Mouse (Mus musculus): ENCODE measurements around the gene Heatr3. TPM values are rescaled to one million over a fixed set of nuclear protein-coding genes. Genes with fewer than 3 reads are reported as not detected.

Gene Heatr3
- polyA plus RNA-seq, 1 experiment = 5.3 TPM

DNA sequence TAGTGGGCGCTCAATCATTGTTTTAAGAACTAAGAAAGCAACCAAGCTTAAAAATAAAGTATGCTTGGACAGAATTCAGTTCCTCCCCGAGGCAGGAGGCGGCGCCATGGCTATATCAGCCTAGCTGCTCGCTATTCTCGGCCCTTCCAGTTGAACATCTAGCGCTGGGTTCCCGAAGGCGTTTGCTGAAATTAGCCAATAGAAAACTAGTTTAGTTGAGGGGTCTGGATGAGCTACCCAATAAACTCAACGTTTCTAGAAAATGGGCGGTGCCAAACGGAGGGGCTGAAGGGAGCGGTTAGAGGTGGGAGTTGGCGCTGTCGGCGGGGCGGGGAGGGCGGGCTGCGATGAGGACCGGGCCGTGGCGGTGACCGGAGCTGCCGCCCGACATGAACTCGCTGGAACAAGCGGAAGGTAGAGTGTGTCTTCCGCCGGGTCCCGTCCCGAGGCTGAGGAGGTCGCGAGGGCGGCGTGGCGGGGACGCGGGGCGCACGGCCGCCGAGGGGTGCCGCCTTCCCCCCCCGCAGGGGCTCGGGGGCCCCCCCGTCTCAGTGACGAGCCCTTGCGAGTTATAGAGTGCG is 19.1 kb upstream of the Heatr3 start, which contains the start of gene Cnep1r1:
Gene Cnep1r1 (plus strand): TSS at position 314 of the 581 bp plus-strand sequence.
- TF ChIP-seq POLR2A (IDR thresholded peaks at IDR 0.05; ENCODE audit: control insufficient read depth, low read depth, low read length) = peak; percentile 87
- TF ChIP-seq CTCF (IDR thresholded peaks at IDR 0.05; ENCODE audit: control insufficient read depth, insufficient read depth, insufficient replicate concordance, low read depth, low read length) = peak; percentile 48; the same call in 1 of the 2 replicates
- Histone ChIP-seq H3K4me3 (ENCODE audit: control insufficient read depth, low read depth, low read length) (peak within 1 kb of the TSS; percentile 93), H3K36me3 (ENCODE audit: control insufficient read depth, insufficient read depth, low read length) (peaks cover 2% of the 10 kb centered on the region; the same call in 1 of the 2 replicates), H3K27me3 (ENCODE audit: control insufficient read depth, insufficient read depth, low read length) (no peaks in the 10 kb centered on the region), H3K27ac (ENCODE audit: control insufficient read depth, insufficient read depth, low read depth, low read length) (peak within 1 kb of the TSS; percentile 95), H3K4me1 (ENCODE audit: control insufficient read depth, insufficient read depth, low read length) (no peaks in the 10 kb centered on the region; the same call in 1 of the 2 replicates)

DNA sequence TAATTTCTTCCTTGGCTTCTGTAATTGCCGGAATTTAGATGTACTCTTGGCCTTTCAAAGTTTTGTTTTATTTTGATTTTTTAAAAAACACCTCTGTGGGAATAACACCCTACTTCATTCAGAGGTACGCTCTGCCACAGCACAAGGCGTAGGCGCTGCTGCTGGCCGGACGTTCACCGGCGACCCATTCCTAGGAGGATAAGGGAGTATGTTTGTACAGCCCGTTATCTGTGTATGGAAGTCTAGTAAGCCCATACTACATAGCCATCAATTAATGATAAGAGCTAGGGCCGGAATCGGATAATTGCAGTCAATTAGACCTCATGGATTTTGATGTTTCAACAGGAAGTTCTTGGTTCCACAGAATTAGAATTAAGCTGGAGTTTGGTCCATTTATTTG is 18.6 kb upstream of the Heatr3 start:
- no peaks in the 10 kb centered on the region for H3K27me3 ChIP-seq (ENCODE audit: control insufficient read depth, insufficient read depth, low read length)
- peak overlapping the region; percentile 93 for H3K4me3 ChIP-seq (ENCODE audit: control insufficient read depth, low read depth, low read length)
- H3K36me3 ChIP-seq (ENCODE audit: control insufficient read depth, insufficient read depth, low read length) = peaks cover 2% of the 10 kb centered on the region
- no peaks in the 10 kb centered on the region; the same call in 1 of the 2 replicates for H3K4me1 ChIP-seq (ENCODE audit: control insufficient read depth, insufficient read depth, low read length)
- TF ChIP-seq POLR2A (IDR thresholded peaks at IDR 0.05; ENCODE audit: control insufficient read depth, low read depth, low read length) (no peak), CTCF (IDR thresholded peaks at IDR 0.05; ENCODE audit: control insufficient read depth, insufficient read depth, insufficient replicate concordance, low read depth, low read length) (no peak)
- H3K27ac ChIP-seq (ENCODE audit: control insufficient read depth, insufficient read depth, low read depth, low read length) = peak overlapping the region; percentile 95

DNA sequence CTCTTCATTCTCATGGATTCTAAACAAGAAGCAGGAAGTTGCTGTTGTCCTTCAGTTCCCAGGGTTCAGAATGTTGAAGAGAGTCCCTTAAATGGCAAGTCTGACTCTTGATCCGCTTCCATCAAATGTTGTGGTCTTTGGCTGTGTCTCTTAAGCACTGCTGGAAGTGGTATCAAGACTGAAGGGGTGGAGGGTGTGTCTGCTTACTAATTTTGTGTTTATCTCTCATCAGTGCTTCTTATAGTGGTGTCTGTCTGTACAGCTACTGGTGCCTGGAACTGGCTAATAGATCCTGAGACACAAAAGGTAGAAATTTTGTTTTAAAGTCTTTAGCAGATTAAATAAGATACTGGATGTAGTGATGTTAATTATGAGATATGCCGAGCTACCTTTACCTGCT is 12.8 kb upstream of the Heatr3 start:
- Histone ChIP-seq H3K4me1 (ENCODE audit: control insufficient read depth, insufficient read depth, low read length) (no peaks in the 10 kb centered on the region), H3K27ac (ENCODE audit: control insufficient read depth, insufficient read depth, low read depth, low read length) (no peak overlapping the region), H3K36me3 (ENCODE audit: control insufficient read depth, insufficient read depth, low read length) (peaks cover 2% of the 10 kb centered on the region), H3K27me3 (ENCODE audit: control insufficient read depth, insufficient read depth, low read length) (no peaks in the 10 kb centered on the region), H3K4me3 (ENCODE audit: control insufficient read depth, low read depth, low read length) (no peak overlapping the region)
- no peak for TF ChIP-seq POLR2A (IDR thresholded peaks at IDR 0.05; ENCODE audit: control insufficient read depth, low read depth, low read length)
- TF ChIP-seq CTCF (IDR thresholded peaks at IDR 0.05; ENCODE audit: control insufficient read depth, insufficient read depth, insufficient replicate concordance, low read depth, low read length) = no peak

DNA sequence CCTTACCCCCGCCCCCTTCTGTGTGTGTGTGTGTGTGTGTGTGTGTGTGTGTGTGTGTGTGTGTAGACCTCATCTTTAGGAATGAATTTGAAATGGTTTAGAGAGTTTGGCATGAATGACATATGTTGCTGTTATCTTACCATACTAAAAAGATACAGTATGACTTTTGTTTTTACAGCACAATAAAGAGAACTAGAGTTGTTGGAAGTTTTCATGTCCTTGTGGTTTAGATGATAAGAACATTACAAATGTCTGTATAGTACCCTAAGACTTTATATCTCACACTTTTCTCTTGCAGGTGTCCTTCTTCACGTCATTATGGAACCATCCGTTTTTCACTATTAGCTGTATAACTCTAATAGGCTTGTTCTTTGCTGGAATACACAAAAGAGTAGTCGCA is 8.3 kb upstream of the Heatr3 start:
- no peak overlapping the region for H3K27ac ChIP-seq (ENCODE audit: control insufficient read depth, insufficient read depth, low read depth, low read length)
- peaks cover 2% of the 10 kb centered on the region for H3K36me3 ChIP-seq (ENCODE audit: control insufficient read depth, insufficient read depth, low read length)
- TF ChIP-seq POLR2A (IDR thresholded peaks at IDR 0.05; ENCODE audit: control insufficient read depth, low read depth, low read length) (no peak), CTCF (IDR thresholded peaks at IDR 0.05; ENCODE audit: control insufficient read depth, insufficient read depth, insufficient replicate concordance, low read depth, low read length) (no peak)
- H3K4me3 ChIP-seq (ENCODE audit: control insufficient read depth, low read depth, low read length) = no peak overlapping the region
- H3K4me1 ChIP-seq (ENCODE audit: control insufficient read depth, insufficient read depth, low read length) = no peaks in the 10 kb centered on the region
- no peaks in the 10 kb centered on the region for H3K27me3 ChIP-seq (ENCODE audit: control insufficient read depth, insufficient read depth, low read length)

DNA sequence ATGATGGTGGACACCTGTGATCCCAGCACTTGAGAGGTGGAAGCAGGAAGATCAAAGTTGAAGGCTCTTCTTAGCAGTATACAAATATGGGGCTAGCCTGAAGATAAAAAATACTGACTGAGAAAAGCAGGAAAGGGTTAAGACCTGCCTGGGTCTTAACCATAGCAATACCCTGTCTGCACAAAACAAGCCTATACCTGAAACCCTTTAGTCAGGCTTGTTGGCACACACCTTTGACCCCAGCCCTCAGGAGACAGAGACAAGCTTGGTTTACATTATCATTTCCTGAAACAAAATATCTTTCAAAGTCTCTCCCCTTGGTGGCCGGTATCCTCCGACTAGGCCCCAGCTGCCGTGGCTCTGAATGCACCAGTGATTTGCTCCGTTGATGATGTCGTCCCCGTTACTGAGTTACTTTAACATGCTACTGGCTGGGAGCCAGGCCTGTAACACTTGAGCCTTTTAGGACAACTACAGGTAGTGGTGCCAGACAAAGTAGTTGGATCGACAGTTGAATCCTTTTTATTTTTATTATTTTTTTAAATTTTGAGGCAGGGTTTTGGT is 6.8 kb upstream of the Heatr3 start:
- H3K4me1 ChIP-seq (ENCODE audit: control insufficient read depth, insufficient read depth, low read length) = no peaks in the 10 kb centered on the region
- H3K27me3 ChIP-seq (ENCODE audit: control insufficient read depth, insufficient read depth, low read length) = no peaks in the 10 kb centered on the region
- H3K36me3 ChIP-seq (ENCODE audit: control insufficient read depth, insufficient read depth, low read length) = peaks cover 3% of the 10 kb centered on the region
- H3K4me3 ChIP-seq (ENCODE audit: control insufficient read depth, low read depth, low read length) = no peak overlapping the region
- no peak for TF ChIP-seq POLR2A (IDR thresholded peaks at IDR 0.05; ENCODE audit: control insufficient read depth, low read depth, low read length)
- no peak for TF ChIP-seq CTCF (IDR thresholded peaks at IDR 0.05; ENCODE audit: control insufficient read depth, insufficient read depth, insufficient replicate concordance, low read depth, low read length)
- H3K27ac ChIP-seq (ENCODE audit: control insufficient read depth, insufficient read depth, low read depth, low read length) = no peak overlapping the region

DNA sequence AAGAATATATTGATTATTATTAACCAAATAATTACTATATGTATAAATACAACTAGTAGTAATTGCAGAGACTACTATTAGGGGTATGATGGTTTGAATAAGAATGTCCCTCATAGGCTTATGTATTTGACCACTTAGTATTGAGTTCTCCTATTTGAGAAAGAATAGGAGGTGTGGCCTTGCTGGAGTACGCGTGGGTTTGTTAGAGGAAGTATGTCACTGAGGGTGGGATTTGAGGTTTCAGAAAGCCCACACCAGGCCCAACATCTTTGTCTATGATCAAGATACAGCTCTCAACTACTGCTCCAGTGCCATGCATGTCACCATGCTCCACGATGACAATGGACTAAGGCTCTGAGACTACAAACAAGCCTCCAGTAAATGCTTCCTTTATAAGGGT is 1.6 kb downstream of the Heatr3 start:
- H3K4me1 ChIP-seq (ENCODE audit: control insufficient read depth, insufficient read depth, low read length) = no peaks in the 10 kb centered on the region; the same call in 1 of the 2 replicates
- peaks cover 2% of the 10 kb centered on the region; the same call in 1 of the 2 replicates for H3K36me3 ChIP-seq (ENCODE audit: control insufficient read depth, insufficient read depth, low read length)
- no peak overlapping the region for H3K4me3 ChIP-seq (ENCODE audit: control insufficient read depth, low read depth, low read length)
- no peak overlapping the region for H3K27ac ChIP-seq (ENCODE audit: control insufficient read depth, insufficient read depth, low read depth, low read length)
- H3K27me3 ChIP-seq (ENCODE audit: control insufficient read depth, insufficient read depth, low read length) = no peaks in the 10 kb centered on the region
- TF ChIP-seq POLR2A (IDR thresholded peaks at IDR 0.05; ENCODE audit: control insufficient read depth, low read depth, low read length) (no peak), CTCF (IDR thresholded peaks at IDR 0.05; ENCODE audit: control insufficient read depth, insufficient read depth, insufficient replicate concordance, low read depth, low read length) (no peak)

DNA sequence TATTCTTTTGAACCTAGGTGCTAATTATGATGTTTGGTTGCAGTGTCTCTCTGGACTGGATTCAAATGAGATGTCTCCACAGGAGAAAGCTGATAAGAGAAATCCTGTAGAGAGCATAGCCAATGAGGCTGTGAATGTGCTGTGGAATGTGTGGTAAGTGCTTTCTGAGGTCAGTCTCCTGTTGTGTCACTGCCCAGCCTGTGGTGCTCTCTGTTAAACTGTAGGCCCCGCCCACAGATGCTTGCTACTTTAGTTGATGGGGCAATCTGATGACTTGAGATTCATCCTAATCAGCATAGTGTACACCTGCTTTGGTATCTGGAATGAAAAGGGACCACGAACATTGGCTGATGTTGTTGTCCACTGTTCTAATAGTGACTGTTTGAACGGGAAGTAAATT is 4.0 kb downstream of the Heatr3 start:
- Histone ChIP-seq H3K27ac (ENCODE audit: control insufficient read depth, insufficient read depth, low read depth, low read length) (no peak overlapping the region), H3K27me3 (ENCODE audit: control insufficient read depth, insufficient read depth, low read length) (no peaks in the 10 kb centered on the region), H3K4me3 (ENCODE audit: control insufficient read depth, low read depth, low read length) (no peak overlapping the region), H3K36me3 (ENCODE audit: control insufficient read depth, insufficient read depth, low read length) (no peaks in the 10 kb centered on the region), H3K4me1 (ENCODE audit: control insufficient read depth, insufficient read depth, low read length) (no peaks in the 10 kb centered on the region; the same call in 1 of the 2 replicates)
- no peak for TF ChIP-seq POLR2A (IDR thresholded peaks at IDR 0.05; ENCODE audit: control insufficient read depth, low read depth, low read length)
- TF ChIP-seq CTCF (IDR thresholded peaks at IDR 0.05; ENCODE audit: control insufficient read depth, insufficient read depth, insufficient replicate concordance, low read depth, low read length) = no peak
